Comparison of ENCODE assay signal across 7 mouse cellular contexts in the genomic region with DNA sequence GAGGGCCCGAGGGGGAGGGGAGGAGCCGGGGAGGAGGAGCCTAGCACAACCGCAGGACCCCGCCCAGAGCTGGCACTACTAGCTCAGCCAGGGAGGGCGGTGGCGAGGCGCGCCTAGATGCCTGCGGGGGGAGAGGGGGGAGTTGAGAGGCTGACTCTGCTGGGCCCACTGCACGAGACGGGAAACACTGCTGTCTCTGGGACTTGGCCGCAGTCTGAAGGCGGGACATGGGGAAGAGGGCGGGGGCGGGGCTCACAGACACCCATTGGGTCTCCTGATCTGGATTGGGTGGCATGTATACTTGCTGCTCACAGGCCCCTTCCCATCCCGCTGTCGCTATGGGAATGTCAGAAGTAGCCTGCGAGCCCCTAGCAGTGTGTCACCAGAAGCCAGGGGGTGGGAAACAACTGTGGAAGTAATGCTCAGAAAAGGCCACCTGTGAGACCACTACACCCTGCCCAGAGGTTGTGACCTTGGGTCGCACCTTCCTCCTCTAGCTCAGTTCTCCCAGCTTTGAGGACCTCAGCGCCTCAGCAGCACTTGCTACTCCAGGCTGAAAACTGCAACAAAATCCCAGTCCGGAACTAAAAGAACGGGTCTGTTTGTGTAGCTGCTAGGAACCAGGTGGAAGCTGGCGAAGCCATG. TPM values are rescaled to one million over a fixed set of nuclear protein-coding genes. Genes with fewer than 3 reads are reported as not detected.
DNase-seq lines count a peak whose midpoint lies in the region; ATAC-seq lines count a peak whose summit lies in the region.

A gene (minus strand): TSS at position 216 of the 645 bp plus-strand sequence.

- peak within 1 kb of the TSS; percentile 56 for H3K27ac ChIP-seq in embryonic facial prominence, embryonic 11.5 days (replicated peaks; ENCODE audit: low read depth, low read length)
- peak within 1 kb of the TSS; percentile 76 for H3K27ac ChIP-seq in limb, embryonic 11.5 days (replicated peaks; ENCODE audit: low read depth, low read length)
- peak within 1 kb of the TSS; percentile 88 for H3K27ac ChIP-seq in midbrain, embryonic 14.5 days (replicated peaks; ENCODE audit: low read depth, low read length)

- no peaks in the 10 kb centered on the region for H3K9me3 ChIP-seq in embryonic facial prominence, embryonic 11.5 days (replicated peaks; ENCODE audit: control insufficient read depth, low read length)
- no peaks in the 10 kb centered on the region for H3K9me3 ChIP-seq in limb, embryonic 11.5 days (ENCODE audit: control insufficient read depth, low read length)
- no peaks in the 10 kb centered on the region for H3K9me3 ChIP-seq in midbrain, embryonic 14.5 days (ENCODE audit: control insufficient read depth, low read length)

- 13% methylated on average over 21 of the region's 23 CpGs for WGBS in embryonic facial prominence, embryonic 11.5 days
- 25% methylated on average over 18 of the region's 23 CpGs for whole genome bisulfite sequencing in limb, embryonic 11.5 days
- WGBS in midbrain, embryonic 14.5 days, result 15% methylated on average over 20 of the region's 23 CpGs

- H3K27me3 ChIP-seq in embryonic facial prominence, embryonic 11.5 days (ENCODE audit: control insufficient read depth, insufficient read depth, low read length), result no peaks in the 10 kb centered on the region
- H3K27me3 ChIP-seq in limb, embryonic 11.5 days (ENCODE audit: control insufficient read depth, insufficient read depth, low read length), result no peaks in the 10 kb centered on the region
- no peaks in the 10 kb centered on the region for H3K27me3 ChIP-seq in midbrain, embryonic 14.5 days (ENCODE audit: control insufficient read depth, insufficient read depth, low read length)

- H3K36me3 ChIP-seq in embryonic facial prominence, embryonic 11.5 days (replicated peaks; ENCODE audit: control insufficient read depth, insufficient read depth, low read depth, low read length), result no peaks in the 10 kb centered on the region
- no peaks in the 10 kb centered on the region for H3K36me3 ChIP-seq in limb, embryonic 11.5 days (ENCODE audit: control insufficient read depth, insufficient read depth, low read length)
- H3K36me3 ChIP-seq in midbrain, embryonic 14.5 days (ENCODE audit: control insufficient read depth, insufficient read depth, low read length), result no peaks in the 10 kb centered on the region

- H3K4me2 ChIP-seq in embryonic facial prominence, embryonic 11.5 days (ENCODE audit: low read depth, low read length), result peak within 1 kb of the TSS; percentile 61
- H3K4me2 ChIP-seq in limb, embryonic 11.5 days (ENCODE audit: low read depth, severe bottlenecking), result peak within 1 kb of the TSS; percentile 56
- H3K4me2 ChIP-seq in midbrain, embryonic 14.5 days (ENCODE audit: low read length), result peak within 1 kb of the TSS; percentile 68

- H3K4me1 ChIP-seq in embryonic facial prominence, embryonic 11.5 days (ENCODE audit: control insufficient read depth, insufficient read depth, low read length), result no peaks in the 10 kb centered on the region
- no peaks in the 10 kb centered on the region for H3K4me1 ChIP-seq in limb, embryonic 11.5 days (ENCODE audit: control insufficient read depth, insufficient read depth, low read length)
- H3K4me1 ChIP-seq in midbrain, embryonic 14.5 days (ENCODE audit: control insufficient read depth, insufficient read depth, low read length), result peaks cover 5% of the 10 kb centered on the region; the same call in 1 of the 2 replicates

- ATAC-seq in embryonic facial prominence, embryonic 11.5 days (replicated peaks; ENCODE audit: insufficient number of reproducible peaks, low FRiP score, low TSS enrichment, low read depth), result peak; percentile 97
- peak; percentile 95 for ATAC-seq in limb, embryonic 11.5 days (ENCODE audit: insufficient number of reproducible peaks, low FRiP score, low TSS enrichment, low read depth)
- ATAC-seq in midbrain, embryonic 14.5 days (ENCODE audit: low FRiP score, low TSS enrichment), result peak; percentile 95

- peak; percentile 94 for DNase-seq in adrenal gland, postnatal 14 days
- peak; percentile 88 for DNase-seq in embryonic facial prominence, embryonic 11.5 days (ENCODE audit: low spot score)
- peak; percentile 99 for DNase-seq in heart, adult 11 months
- DNase-seq in kidney, adult 18-20 months, result peak; percentile 86
- peak; percentile 85 for DNase-seq in limb, embryonic 11.5 days (ENCODE audit: low spot score)
- DNase-seq in midbrain, embryonic 14.5 days, result peak; percentile 88
- peak; percentile 69 to 81 for DNase-seq in spleen, adult 18-20 months

- peak within 1 kb of the TSS; percentile 57 for H3K9ac ChIP-seq in embryonic facial prominence, embryonic 11.5 days (replicated peaks; ENCODE audit: low read length)
- H3K9ac ChIP-seq in limb, embryonic 11.5 days (ENCODE audit: low read length), result peak within 1 kb of the TSS; percentile 55
- peak within 1 kb of the TSS; percentile 59 for H3K9ac ChIP-seq in midbrain, embryonic 14.5 days (replicated peaks; ENCODE audit: low read length)

- H3K4me3 ChIP-seq in embryonic facial prominence, embryonic 11.5 days (ENCODE audit: low read depth, low read length), result peak within 1 kb of the TSS; percentile 36
- peak within 1 kb of the TSS; percentile 46 for H3K4me3 ChIP-seq in limb, embryonic 11.5 days (ENCODE audit: low read depth, low read length)
- H3K4me3 ChIP-seq in midbrain, embryonic 14.5 days (replicated peaks; ENCODE audit: low read depth, low read length), result peak within 1 kb of the TSS; percentile 45

RNA-seq across cellular contexts. Expression of the gene that starts here (rescaled TPM):
- 55.5 and 58.6 TPM in 2 replicates for total RNA-seq in adrenal gland, postnatal 14 days (2021)
- polyA plus RNA-seq in embryonic facial prominence, embryonic 11.5 days (2014; fragmentation: Nextera tagmentation; extraction: Ambion mirVana), result 25.9 and 28.9 TPM in 2 replicates
- polyA plus RNA-seq in limb, embryonic 11.5 days (2014; fragmentation: Nextera tagmentation; extraction: Ambion mirVana), result 22.1 and 23.4 TPM in 2 replicates
- polyA plus RNA-seq in midbrain, embryonic 14.5 days (2014; fragmentation: Nextera tagmentation; extraction: Ambion mirVana), result 52.8 and 64.8 TPM in 2 replicates

Comparison
In these comparisons a context has a peak if more than half of its experiments do, and no peak if none do; other contexts are left out.
1. Peak in every context shown above with its lines: DNase-seq, ATAC-seq, H3K4me3 ChIP-seq and H3K27ac ChIP-seq.